Mouse (Mus musculus) cerebellum, postnatal 10 days (tissue): ENCODE results near the gene Capn15.

ENCODE experiments used
- DNase-seq, 2 experiments: peaks; one replicate each; pipeline ENCODE4 v3.0.0; 2021; ENCODE audit warnings: mixed read lengths in 2 of 2

Capn15 gene

DNA sequence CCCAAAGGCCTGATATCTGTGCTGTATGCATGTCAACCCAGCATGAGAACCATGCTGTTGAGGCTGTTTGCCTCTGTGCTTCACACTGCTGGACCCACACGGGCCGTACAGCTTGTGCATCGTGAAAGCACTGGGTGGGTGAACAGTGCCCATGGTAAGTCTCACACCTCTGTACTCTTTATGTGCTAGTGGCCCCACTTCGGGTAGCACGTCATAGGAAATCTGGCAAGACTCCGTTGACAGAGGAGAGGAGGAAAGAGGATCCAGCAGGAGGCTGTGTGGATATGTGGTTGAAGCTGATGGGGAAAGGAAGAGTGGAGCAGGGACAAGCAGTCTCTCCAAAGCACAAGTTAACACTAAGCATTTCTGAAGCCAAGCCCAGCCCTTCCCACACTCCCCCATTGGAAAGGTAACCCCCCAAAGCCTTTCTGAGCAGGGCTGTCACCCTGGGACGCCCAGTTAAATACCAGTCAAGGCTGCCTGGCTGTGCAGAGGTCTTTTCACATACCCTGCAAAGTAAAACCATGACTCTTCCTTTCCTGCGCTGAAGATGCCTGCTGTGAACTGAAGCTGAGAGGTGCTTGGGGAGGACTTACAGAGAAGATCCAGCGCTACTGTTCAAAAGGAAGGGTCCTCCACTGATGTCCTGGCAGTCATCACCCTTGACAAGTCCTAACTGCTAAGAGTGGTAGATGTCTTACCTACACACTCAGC lies 67.4 kb downstream of the Capn15 start:
- no peak for DNase-seq

DNA sequence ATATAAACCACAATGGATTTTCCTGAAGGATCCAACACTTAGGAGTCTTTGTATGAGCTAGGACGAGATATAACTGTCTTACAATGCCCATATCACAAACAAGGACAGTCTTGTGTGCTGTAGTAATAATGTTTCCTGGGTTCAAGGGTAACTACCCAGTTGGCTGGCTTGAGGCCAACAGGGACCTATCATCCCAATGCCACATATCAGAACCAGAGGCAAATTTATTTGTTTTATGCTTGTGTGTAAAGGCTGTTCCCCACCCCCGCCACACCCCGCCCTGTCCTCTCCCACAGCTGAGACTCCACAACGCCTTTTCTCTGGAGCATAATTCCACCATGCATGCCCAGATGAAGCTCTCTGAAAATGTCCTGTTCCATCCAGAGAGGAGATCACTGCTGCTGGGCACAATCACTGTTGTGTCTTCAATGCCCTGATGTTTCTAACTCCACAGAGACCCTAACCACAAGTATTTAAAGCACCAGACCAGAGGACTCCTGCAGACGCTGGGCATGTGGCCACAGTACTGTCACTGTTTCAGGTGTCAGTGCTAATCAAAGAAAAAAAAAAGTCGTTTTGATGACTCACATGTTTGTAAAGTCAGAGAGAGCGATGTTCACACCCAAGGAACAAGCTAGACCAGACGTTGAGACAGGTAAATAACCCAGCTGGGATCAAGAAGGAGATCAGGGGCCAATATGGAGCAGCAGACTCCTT lies 68.5 kb downstream of the Capn15 start:
- DNase-seq: no peak

DNA sequence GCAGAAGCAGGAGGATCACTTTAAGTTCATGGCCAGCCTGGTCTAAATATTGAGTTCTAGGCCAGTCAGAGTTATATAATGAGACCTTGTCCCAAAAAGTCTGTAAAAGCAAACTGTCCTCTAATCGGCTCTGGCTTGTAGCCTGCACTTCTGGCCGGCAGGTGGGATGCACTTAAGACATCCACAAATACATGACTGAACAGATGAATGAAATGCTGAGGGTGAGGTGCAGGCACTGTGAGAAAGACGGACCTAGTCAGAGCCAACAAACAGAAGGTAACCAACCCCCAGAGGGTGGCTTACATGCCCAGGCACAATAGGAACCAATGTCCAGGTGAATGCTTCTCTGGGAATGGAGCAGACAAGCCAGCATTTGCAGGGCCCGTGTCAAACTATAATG lies 71.3 kb downstream of the Capn15 start:
- no peak for DNase-seq

DNA sequence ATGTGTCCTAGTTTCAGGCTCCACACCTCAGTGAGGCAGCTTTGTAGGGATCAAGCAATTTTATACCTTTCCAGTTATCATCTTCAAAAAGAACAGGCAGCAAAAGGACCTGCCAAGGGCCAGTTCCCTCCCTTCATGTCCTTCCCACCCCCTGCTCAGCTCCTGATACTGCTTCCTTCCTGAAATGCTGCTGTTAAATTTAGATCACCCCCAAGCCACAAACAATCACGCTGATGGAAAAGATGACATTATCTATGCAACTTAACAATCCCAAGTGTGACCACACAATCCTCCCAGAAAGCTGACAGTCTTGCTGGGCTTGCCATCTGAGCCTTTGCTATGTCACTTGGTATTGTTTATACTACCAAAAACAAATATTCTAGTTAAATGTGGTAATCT lies 71.7 kb downstream of the Capn15 start:
- DNase-seq: no peak

DNA sequence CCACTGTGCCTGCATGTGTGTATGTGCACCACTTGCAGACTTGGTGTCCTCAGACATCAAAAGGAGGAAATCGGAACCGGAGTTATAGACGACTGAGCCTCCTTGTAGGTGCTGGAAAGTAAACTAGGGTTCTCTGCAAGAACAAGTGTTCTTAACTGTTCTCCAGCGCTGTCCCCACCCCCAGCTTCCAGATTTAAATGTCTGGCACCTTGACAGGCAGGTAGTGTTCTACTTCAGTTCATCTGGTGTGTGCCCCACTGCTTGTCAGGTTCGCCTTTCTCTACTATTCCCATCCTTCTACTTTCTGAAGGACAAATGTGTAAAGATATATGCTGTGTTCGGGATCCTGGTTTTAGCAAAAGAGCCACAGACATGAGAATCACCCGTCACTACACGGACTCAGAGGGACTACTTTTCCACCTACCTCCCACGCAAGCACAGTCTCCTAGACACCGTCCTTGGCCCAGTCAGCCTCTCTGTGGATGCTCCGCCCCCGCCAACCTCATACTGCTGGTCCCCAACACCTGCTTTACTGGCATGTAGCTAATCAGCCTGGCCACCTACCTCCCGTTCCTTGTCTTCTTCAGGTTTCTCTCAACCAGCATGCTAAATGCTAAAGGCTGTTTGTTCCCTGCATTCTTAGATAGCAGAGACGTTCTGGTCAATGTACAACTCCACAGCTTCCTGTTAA lies 72.3 kb downstream of the Capn15 start:
- peak in 1 of 2 experiments; percentile 26 for DNase-seq

DNA sequence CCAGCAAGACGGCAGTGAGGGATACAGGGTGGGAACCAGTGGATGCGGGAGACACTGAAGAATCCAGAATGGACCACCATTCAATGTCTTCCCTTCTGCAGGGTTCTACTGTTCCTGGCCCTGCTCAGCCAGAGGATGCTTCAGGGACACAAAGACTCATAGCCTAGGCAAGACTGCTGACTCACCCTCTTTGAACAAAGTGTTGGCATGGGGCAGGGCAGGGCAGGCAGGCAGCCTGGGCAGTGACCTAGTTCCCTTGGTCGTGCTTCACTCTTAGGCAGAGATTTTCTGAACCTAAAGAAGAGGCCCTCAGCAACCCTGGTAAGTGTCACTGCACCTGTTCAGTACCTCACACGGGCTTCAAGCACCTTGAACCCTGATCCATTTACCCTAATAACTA lies 73.8 kb downstream of the Capn15 start:
- DNase-seq: no peak
